ENCODE assay signal across 26 mouse cellular contexts in the genomic region with DNA sequence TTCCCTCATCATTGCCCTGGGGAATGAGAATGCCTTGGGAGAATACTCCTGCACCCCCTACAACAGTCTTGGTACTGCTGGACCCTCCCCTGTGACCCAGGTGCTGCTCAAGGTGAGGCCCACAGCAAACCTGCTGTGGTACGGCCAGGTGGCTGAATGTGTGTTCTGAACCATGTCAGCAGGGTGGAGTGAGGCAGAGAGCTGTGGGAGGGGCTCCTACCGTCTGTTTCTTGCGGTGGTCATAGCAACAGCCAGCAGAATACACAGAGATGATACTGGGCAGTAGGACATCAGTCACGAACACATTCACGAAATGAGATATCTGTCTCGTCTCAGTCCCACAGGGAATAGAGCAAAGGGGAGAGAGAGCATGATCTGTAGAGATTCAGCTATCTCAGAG. TPM values are rescaled to one million over a fixed set of nuclear protein-coding genes. Genes with fewer than 3 reads are reported as not detected.
"Had no signal": no experiment of that assay in that cellular context is flagged by ENCODE, and none has a peak within 500 bp of the region (broad histone marks: within the 10 kb centered on the region; RNA-seq: fewer than 3 reads in every experiment).

No protein-coding gene starts in this region.

- DNase-seq: gastrocnemius, postnatal 14 days; heart, adult 18-20 months; heart, postnatal 10 days; heart, postnatal 4 days; kidney, adult 18-20 months; kidney, adult 8-10 months; kidney, postnatal 10 days; kidney, postnatal 25 days; kidney, postnatal 4 days; layer of hippocampus, postnatal 36 days; left cerebral cortex, postnatal 4 days had no signal

- H3K27ac ChIP-seq: heart, embryonic 10.5 days; hindbrain, embryonic 10.5 days; hindbrain, embryonic 12.5 days; hindbrain, embryonic 14.5 days; intestine, embryonic 15.5 days; layer of hippocampus, adult 2 months; limb, embryonic 13.5 days; limb, embryonic 15.5 days had no signal

- ATAC-seq: hindbrain, embryonic 16.5 days; inflammation-experienced regulatory T-cells, adult 6 months; intestine, embryonic 15.5 days; intestine, postnatal 0 days had no signal

- H3K4me2 ChIP-seq: heart, embryonic 12.5 days; hindbrain, embryonic 12.5 days; hindbrain, embryonic 14.5 days; intestine, embryonic 15.5 days; limb, embryonic 13.5 days; limb, embryonic 15.5 days; liver, embryonic 11.5 days had no signal

- H3K9ac ChIP-seq: heart, embryonic 12.5 days; hindbrain, embryonic 12.5 days; hindbrain, embryonic 14.5 days; intestine, embryonic 15.5 days; limb, embryonic 15.5 days had no signal

- H3K4me3 ChIP-seq: heart, embryonic 10.5 days; heart, embryonic 12.5 days; hindbrain, embryonic 10.5 days; hindbrain, embryonic 12.5 days; intestine, embryonic 15.5 days; layer of hippocampus, adult 2 months; limb, embryonic 13.5 days; limb, embryonic 15.5 days had no signal

- H3K9me3 ChIP-seq: heart, embryonic 10.5 days; heart, embryonic 12.5 days; hindbrain, embryonic 10.5 days; hindbrain, embryonic 12.5 days; intestine, embryonic 15.5 days; limb, embryonic 13.5 days; limb, embryonic 15.5 days had no signal

- H3K27me3 ChIP-seq: intestine, embryonic 15.5 days; limb, embryonic 13.5 days; limb, embryonic 15.5 days had no signal

RNA-seq across cellular contexts. Expression of a gene that starts 11.9 kb away (rescaled TPM):
- total RNA-seq: granulocyte monocyte progenitor cell, adult 5-6 weeks had no signal

RNA-seq across cellular contexts. Expression of a gene that starts 18.4 kb away (rescaled TPM):
- total RNA-seq: gastrocnemius, adult 8-10 months; granulocyte monocyte progenitor cell, adult 5-6 weeks had no signal
- polyA plus RNA-seq: hindbrain, embryonic 10.5 days had no signal

RNA-seq across cellular contexts. Expression of a gene that starts 27.1 kb away (rescaled TPM):
- total RNA-seq: gastrocnemius, adult 8-10 months had no signal
